8 mouse cellular contexts compared by ENCODE assay signal in the genomic region with DNA sequence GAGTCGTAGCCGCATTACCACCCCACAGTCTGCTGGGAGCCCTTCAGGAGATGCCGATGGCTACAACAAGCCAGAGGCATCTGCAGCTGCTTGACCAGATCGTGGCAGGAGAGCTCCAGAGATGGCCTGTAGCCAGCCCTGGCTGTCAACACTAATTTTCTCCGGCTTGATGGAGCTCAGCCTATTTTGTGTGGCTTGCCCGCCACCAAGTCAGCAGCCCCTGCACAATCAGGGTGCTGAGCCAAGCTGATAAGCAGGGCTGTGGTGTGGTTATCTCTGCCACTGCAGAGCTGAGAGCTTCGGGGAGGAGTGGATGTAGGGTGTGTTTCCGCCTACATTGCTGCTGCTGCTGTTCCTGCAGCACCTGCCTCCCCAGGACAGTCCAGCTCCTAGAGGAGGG.
A peak's percentile ranks its signal among the peaks of the same experiment; 100 is the strongest.
DNase-seq lines count a peak whose midpoint lies in the region; ATAC-seq lines count a peak whose summit lies in the region.

No protein-coding gene starts in this region.

- H3K4me2 ChIP-seq in embryonic facial prominence, embryonic 14.5 days (ENCODE audit: low read depth, low read length): no peak overlapping the region
- H3K4me2 ChIP-seq in liver, embryonic 12.5 days: no peak overlapping the region
- no peak overlapping the region for H3K4me2 ChIP-seq in hindbrain, embryonic 14.5 days (replicated peaks)

- 59% methylated on average over 8 of the region's 8 CpGs for WGBS in embryonic facial prominence, embryonic 14.5 days
- 79% methylated on average over 8 of the region's 8 CpGs for WGBS in embryonic facial prominence, embryonic 10.5 days
- WGBS in liver, embryonic 12.5 days (ENCODE audit: insufficient replicate concordance): 9% methylated on average over 8 of the region's 8 CpGs
- WGBS in hindbrain, embryonic 14.5 days: 67% methylated on average over 8 of the region's 8 CpGs

- H3K27me3 ChIP-seq in embryonic facial prominence, embryonic 14.5 days (replicated peaks; ENCODE audit: control insufficient read depth, insufficient read depth, low read length): no peaks in the 10 kb centered on the region
- H3K27me3 ChIP-seq in embryonic facial prominence, embryonic 10.5 days (replicated peaks; ENCODE audit: low read depth, poor library complexity, severe bottlenecking): no peaks in the 10 kb centered on the region
- peaks cover 72% of the 10 kb centered on the region for H3K27me3 ChIP-seq in liver, embryonic 12.5 days (replicated peaks)
- H3K27me3 ChIP-seq in hindbrain, embryonic 14.5 days (ENCODE audit: control insufficient read depth, insufficient read depth, low read length): no peaks in the 10 kb centered on the region

- H3K4me1 ChIP-seq in embryonic facial prominence, embryonic 14.5 days (ENCODE audit: control insufficient read depth, insufficient read depth, low read length): 0 out of 2 replicates have a peak, but pooled peaks cover 3% of the 10 kb centered on the region
- H3K4me1 ChIP-seq in embryonic facial prominence, embryonic 10.5 days: no peaks in the 10 kb centered on the region
- H3K4me1 ChIP-seq in liver, embryonic 12.5 days: peaks cover 7% of the 10 kb centered on the region
- no peaks in the 10 kb centered on the region for H3K4me1 ChIP-seq in hindbrain, embryonic 14.5 days (replicated peaks; ENCODE audit: control insufficient read depth, insufficient read depth, low read length)

- no peaks in the 10 kb centered on the region for H3K9me3 ChIP-seq in embryonic facial prominence, embryonic 14.5 days (ENCODE audit: control insufficient read depth, low read length)
- H3K9me3 ChIP-seq in embryonic facial prominence, embryonic 10.5 days: no peaks in the 10 kb centered on the region
- H3K9me3 ChIP-seq in liver, embryonic 12.5 days (replicated peaks): no peaks in the 10 kb centered on the region
- no peaks in the 10 kb centered on the region for H3K9me3 ChIP-seq in hindbrain, embryonic 14.5 days (ENCODE audit: control insufficient read depth, low read length)

- H3K9ac ChIP-seq in embryonic facial prominence, embryonic 14.5 days (ENCODE audit: low read depth, low read length): no peak overlapping the region
- no peak overlapping the region for H3K9ac ChIP-seq in liver, embryonic 12.5 days
- H3K9ac ChIP-seq in hindbrain, embryonic 14.5 days: no peak overlapping the region

- no peak overlapping the region for H3K27ac ChIP-seq in embryonic facial prominence, embryonic 14.5 days (replicated peaks; ENCODE audit: low read depth, low read length)
- H3K27ac ChIP-seq in embryonic facial prominence, embryonic 10.5 days (replicated peaks): no peak overlapping the region
- H3K27ac ChIP-seq in liver, embryonic 12.5 days: no peak overlapping the region
- H3K27ac ChIP-seq in hindbrain, embryonic 14.5 days: no peak overlapping the region

- ATAC-seq in embryonic facial prominence, embryonic 14.5 days (ENCODE audit: low read depth): peak; percentile 26; the same call in 1 of the 2 replicates
- peak; percentile 85 for ATAC-seq in liver, embryonic 12.5 days
- ATAC-seq in hindbrain, embryonic 14.5 days (ENCODE audit: low FRiP score): no peak

- DNase-seq in embryonic facial prominence, embryonic 14.5 days (ENCODE audit: low spot score): peak; percentile 40
- DNase-seq in embryonic facial prominence, embryonic 10.5 days (ENCODE audit: low spot score): no peak
- DNase-seq in ovary, postnatal 14 days (ENCODE audit: low spot score): peak; percentile 9
- DNase-seq in ovary, postnatal 10 days (ENCODE audit: low spot score): no peak
- no peak for DNase-seq in urinary bladder, postnatal 4 days (ENCODE audit: low spot score in 2 of 2)
- no peak for DNase-seq in gastrocnemius, adult 8-10 months (ENCODE audit: low spot score in 2 of 2)
- DNase-seq in hindbrain, embryonic 14.5 days (ENCODE audit: low spot score): no peak

- H3K36me3 ChIP-seq in embryonic facial prominence, embryonic 14.5 days (ENCODE audit: control insufficient read depth, insufficient read depth, low read length): no peaks in the 10 kb centered on the region
- no peaks in the 10 kb centered on the region for H3K36me3 ChIP-seq in embryonic facial prominence, embryonic 10.5 days (replicated peaks)
- no peaks in the 10 kb centered on the region for H3K36me3 ChIP-seq in liver, embryonic 12.5 days
- no peaks in the 10 kb centered on the region for H3K36me3 ChIP-seq in hindbrain, embryonic 14.5 days (replicated peaks; ENCODE audit: control insufficient read depth, insufficient read depth)

- H3K4me3 ChIP-seq in embryonic facial prominence, embryonic 14.5 days (ENCODE audit: low read depth, low read length): no peak overlapping the region
- no peak overlapping the region for H3K4me3 ChIP-seq in embryonic facial prominence, embryonic 10.5 days
- H3K4me3 ChIP-seq in liver, embryonic 12.5 days: no peak overlapping the region
- no peak overlapping the region for H3K4me3 ChIP-seq in hindbrain, embryonic 14.5 days (replicated peaks; ENCODE audit: low read length)

Comparison
In these comparisons a context has a peak if more than half of its experiments do, and no peak if none do; other contexts are left out.
1. DNase-seq: peak in embryonic facial prominence, embryonic 14.5 days (single experiment) and ovary, postnatal 14 days (single experiment); none in embryonic facial prominence, embryonic 10.5 days (single experiment), ovary, postnatal 10 days (single experiment), urinary bladder, postnatal 4 days (0 of 2), gastrocnemius, adult 8-10 months (0 of 2) and hindbrain, embryonic 14.5 days (single experiment).